Mouse (Mus musculus): ENCODE measurements around the gene Scn5a. TPM values are rescaled to one million over a fixed set of nuclear protein-coding genes. Genes with fewer than 3 reads are reported as not detected.

Scn5a gene
- polyA plus RNA-seq, 1 experiment from 2014 or later: 8.2 TPM

GRCm38 (mm10) chr9:119517467-119517866 lies 61.3 kb downstream of the Scn5a start:
- peaks cover 36% of the 10 kb centered on the region for H3K27me3 ChIP-seq (ENCODE audit: insufficient read depth, poor library complexity, severe bottlenecking)
- H3K27ac ChIP-seq: peak overlapping the region; percentile 81
- H3K36me3 ChIP-seq: peaks cover 44% of the 10 kb centered on the region
- peak overlapping the region; percentile 23 for H3K4me3 ChIP-seq
- H3K9me3 ChIP-seq: no peaks in the 10 kb centered on the region
- H3K4me1 ChIP-seq: peaks cover 40% of the 10 kb centered on the region
- 46% methylated on average over 20 of the region's 20 CpGs for WGBS
- no peak for DNase-seq (ENCODE audit: low spot score)

GRCm38 (mm10) chr9:119516815-119517214 lies 62.0 kb downstream of the Scn5a start:
- Histone ChIP-seq H3K4me3 (peak overlapping the region; percentile 23; the same call in 1 of the 2 replicates), H3K9me3 (no peaks in the 10 kb centered on the region), H3K27ac (peak overlapping the region; percentile 81), H3K27me3 (ENCODE audit: insufficient read depth, poor library complexity, severe bottlenecking) (peaks cover 36% of the 10 kb centered on the region), H3K36me3 (peaks cover 45% of the 10 kb centered on the region), H3K4me1 (peaks cover 40% of the 10 kb centered on the region)
- no peak for DNase-seq (ENCODE audit: low spot score)
- WGBS: 30% methylated on average over 5 of the region's 5 CpGs

- 0 out of 2 replicates have a peak overlapping the region, but pooled peaks have one; percentile 22 for H3K27ac ChIP-seq
- peaks cover 40% of the 10 kb centered on the region for H3K4me1 ChIP-seq
- peaks cover 43% of the 10 kb centered on the region for H3K36me3 ChIP-seq
- no peaks in the 10 kb centered on the region for H3K9me3 ChIP-seq
- peaks cover 36% of the 10 kb centered on the region for H3K27me3 ChIP-seq (ENCODE audit: insufficient read depth, poor library complexity, severe bottlenecking)
- no peak overlapping the region for H3K4me3 ChIP-seq
- no peak for DNase-seq (ENCODE audit: low spot score)
- WGBS: 70% methylated on average over 9 of the region's 9 CpGs
Measured at GRCm38 (mm10) chr9:119515454-119515853, 63.4 kb downstream of the Scn5a start.

- WGBS: 78% methylated on average over 8 of the region's 8 CpGs
- H3K9me3 ChIP-seq: no peaks in the 10 kb centered on the region
Measured at GRCm38 (mm10) chr9:119514986-119515385, 63.8 kb downstream of the Scn5a start.

GRCm38 (mm10) chr9:119513816-119514215 lies 65.0 kb downstream of the Scn5a start:
- Histone ChIP-seq H3K27ac (no peak overlapping the region), H3K9me3 (no peaks in the 10 kb centered on the region), H3K4me3 (no peak overlapping the region), H3K27me3 (ENCODE audit: insufficient read depth, poor library complexity, severe bottlenecking) (peaks cover 32% of the 10 kb centered on the region), H3K4me1 (peaks cover 40% of the 10 kb centered on the region), H3K36me3 (peaks cover 49% of the 10 kb centered on the region)
- no peak for DNase-seq (ENCODE audit: low spot score)
- 79% methylated on average over 8 of the region's 8 CpGs for WGBS

More at GRCm38 (mm10) chr9:119514986-119515385, 63.8 kb downstream of the Scn5a start:
- H3K27me3 ChIP-seq (ENCODE audit: insufficient read depth, poor library complexity, severe bottlenecking): peaks cover 36% of the 10 kb centered on the region
- peaks cover 40% of the 10 kb centered on the region for H3K4me1 ChIP-seq
- no peak for DNase-seq (ENCODE audit: low spot score)
- peak overlapping the region; percentile 59; the same call in 1 of the 2 replicates for H3K27ac ChIP-seq
- H3K4me3 ChIP-seq: no peak overlapping the region
- H3K36me3 ChIP-seq: peaks cover 39% of the 10 kb centered on the region

- peaks cover 33% of the 10 kb centered on the region for H3K4me1 ChIP-seq
- peaks cover 25% of the 10 kb centered on the region for H3K27me3 ChIP-seq (ENCODE audit: insufficient read depth, poor library complexity, severe bottlenecking)
- no peak for DNase-seq (ENCODE audit: low spot score)
- H3K4me3 ChIP-seq: no peak overlapping the region
- no peaks in the 10 kb centered on the region for H3K9me3 ChIP-seq
- no peak overlapping the region for H3K27ac ChIP-seq
- H3K36me3 ChIP-seq: peaks cover 57% of the 10 kb centered on the region
- 86% methylated on average over 9 of the region's 9 CpGs for WGBS
Measured at GRCm38 (mm10) chr9:119512993-119513392, 65.8 kb downstream of the Scn5a start.

- no peak overlapping the region for H3K4me3 ChIP-seq
- peaks cover 8% of the 10 kb centered on the region for H3K27me3 ChIP-seq (ENCODE audit: insufficient read depth, poor library complexity, severe bottlenecking)
- H3K4me1 ChIP-seq: peaks cover 13% of the 10 kb centered on the region
- H3K9me3 ChIP-seq: peaks cover 4% of the 10 kb centered on the region
- peaks cover 65% of the 10 kb centered on the region for H3K36me3 ChIP-seq
- H3K27ac ChIP-seq: 0 out of 2 replicates have a peak overlapping the region, but pooled peaks have one; percentile 29
- 73% methylated on average over 6 of the region's 6 CpGs for WGBS
- no peak for DNase-seq (ENCODE audit: low spot score)
Measured at GRCm38 (mm10) chr9:119510902-119511301, 67.9 kb downstream of the Scn5a start.

GRCm38 (mm10) chr9:119504981-119505658 lies 73.7 kb downstream of the Scn5a start:
- 56% methylated on average over 11 of the region's 11 CpGs for WGBS

GRCm38 (mm10) chr9:119503613-119504012 lies 75.2 kb downstream of the Scn5a start:
- Histone ChIP-seq H3K9me3 (peaks cover 4% of the 10 kb centered on the region), H3K36me3 (peaks cover 59% of the 10 kb centered on the region), H3K4me1 (no peaks in the 10 kb centered on the region), H3K27me3 (ENCODE audit: insufficient read depth, poor library complexity, severe bottlenecking) (no peaks in the 10 kb centered on the region), H3K27ac (no peak overlapping the region), H3K4me3 (no peak overlapping the region)
- WGBS: 89% methylated on average over 9 of the region's 9 CpGs
- DNase-seq (ENCODE audit: low spot score): no peak

More at GRCm38 (mm10) chr9:119504981-119505658, 73.7 kb downstream of the Scn5a start:
- no peak overlapping the region for H3K27ac ChIP-seq
- H3K36me3 ChIP-seq: peaks cover 60% of the 10 kb centered on the region
- peaks cover 4% of the 10 kb centered on the region for H3K9me3 ChIP-seq
- H3K4me3 ChIP-seq: no peak overlapping the region
- H3K27me3 ChIP-seq (ENCODE audit: insufficient read depth, poor library complexity, severe bottlenecking): no peaks in the 10 kb centered on the region
- no peaks in the 10 kb centered on the region for H3K4me1 ChIP-seq
- DNase-seq (ENCODE audit: low spot score): no peak

GRCm38 (mm10) chr9:119498885-119499284 lies 79.9 kb downstream of the Scn5a start:
- Histone ChIP-seq H3K27me3 (ENCODE audit: insufficient read depth, poor library complexity, severe bottlenecking) (peaks cover 9% of the 10 kb centered on the region; the same call in 1 of the 2 replicates), H3K36me3 (peaks cover 76% of the 10 kb centered on the region), H3K27ac (no peak overlapping the region), H3K4me1 (0 out of 2 replicates have a peak, but pooled peaks cover 7% of the 10 kb centered on the region), H3K4me3 (no peak overlapping the region), H3K9me3 (no peaks in the 10 kb centered on the region)
- DNase-seq (ENCODE audit: low spot score): no peak
- 80% methylated on average over 7 of the region's 7 CpGs for WGBS

- H3K36me3 ChIP-seq: peaks cover 80% of the 10 kb centered on the region
- H3K4me1 ChIP-seq: 0 out of 2 replicates have a peak, but pooled peaks cover 7% of the 10 kb centered on the region
- 85% methylated on average over 9 of the region's 9 CpGs for WGBS
Measured at GRCm38 (mm10) chr9:119498247-119498607, 80.6 kb downstream of the Scn5a start.

GRCm38 (mm10) chr9:119497546-119498246 lies 81.1 kb downstream of the Scn5a start:
- no peak for DNase-seq (ENCODE audit: low spot score)
- Histone ChIP-seq H3K9me3 (no peaks in the 10 kb centered on the region), H3K36me3 (peaks cover 83% of the 10 kb centered on the region), H3K27ac (no peak overlapping the region), H3K27me3 (ENCODE audit: insufficient read depth, poor library complexity, severe bottlenecking) (peaks cover 9% of the 10 kb centered on the region; the same call in 1 of the 2 replicates), H3K4me3 (no peak overlapping the region), H3K4me1 (0 out of 2 replicates have a peak, but pooled peaks cover 7% of the 10 kb centered on the region)
- WGBS: 81% methylated on average over 15 of the region's 15 CpGs

More at GRCm38 (mm10) chr9:119498247-119498607, 80.6 kb downstream of the Scn5a start:
- no peaks in the 10 kb centered on the region for H3K9me3 ChIP-seq
- H3K27ac ChIP-seq: no peak overlapping the region
- no peak for DNase-seq (ENCODE audit: low spot score)
- H3K27me3 ChIP-seq (ENCODE audit: insufficient read depth, poor library complexity, severe bottlenecking): peaks cover 9% of the 10 kb centered on the region; the same call in 1 of the 2 replicates
- no peak overlapping the region for H3K4me3 ChIP-seq

- DNase-seq (ENCODE audit: low spot score): no peak
- Histone ChIP-seq H3K4me3 (no peak overlapping the region), H3K9me3 (no peaks in the 10 kb centered on the region), H3K4me1 (0 out of 2 replicates have a peak, but pooled peaks cover 7% of the 10 kb centered on the region), H3K36me3 (peaks cover 90% of the 10 kb centered on the region), H3K27ac (no peak overlapping the region), H3K27me3 (ENCODE audit: insufficient read depth, poor library complexity, severe bottlenecking) (peaks cover 9% of the 10 kb centered on the region; the same call in 1 of the 2 replicates)
- 65% methylated on average over 5 of the region's 5 CpGs for WGBS
Measured at GRCm38 (mm10) chr9:119496960-119497359, 81.9 kb downstream of the Scn5a start.

Data from heart, embryonic 10.5 days (tissue).